Mouse (Mus musculus): ENCODE data around the gene Mfsd4b2. TPM values are rescaled to one million over a fixed set of nuclear protein-coding genes. Genes with fewer than 3 reads are reported as not detected.
A peak's percentile ranks its signal among the peaks of the same experiment; 100 is the strongest.
"Not testable (repeated sequence)": the region's sequence is repeated elsewhere in the genome, so short reads cannot be mapped to it uniquely, and the experiment has no call there.

Mfsd4b2 gene
- polyA plus RNA-seq, 1 experiment from 2014 or later = not detected

DNA sequence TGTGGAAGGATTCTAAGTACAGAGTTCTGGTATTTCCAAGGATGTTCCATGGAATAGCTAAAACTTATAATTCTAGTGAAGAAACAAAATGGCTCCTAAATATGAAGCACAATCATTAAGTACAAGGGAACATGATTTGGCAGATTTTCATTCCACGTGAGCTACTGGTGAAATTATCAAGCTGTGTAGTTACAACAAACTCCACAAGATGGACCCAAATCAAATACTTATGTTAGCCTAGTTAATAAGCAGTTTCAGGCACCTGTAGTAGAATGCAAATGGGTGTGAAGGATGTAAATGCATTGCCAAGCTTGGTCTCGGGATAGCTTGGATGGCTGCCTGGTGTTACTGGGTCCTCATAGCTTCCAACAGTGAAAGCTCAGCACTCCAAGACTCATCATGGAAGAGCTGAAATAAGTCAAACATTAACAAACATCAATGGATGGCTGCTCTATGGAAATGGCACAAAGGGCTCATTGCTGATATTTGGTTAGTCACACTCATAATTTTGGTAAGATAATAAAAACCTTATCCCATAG is 29.7 kb upstream of the Mfsd4b2 start:
- 0 out of 2 replicates have a peak, but pooled peaks cover 3% of the 10 kb centered on the region for H3K4me1 ChIP-seq (ENCODE audit: control insufficient read depth, insufficient read depth, low read length)
- ATAC-seq (ENCODE audit: low read depth) (no peak), DNase-seq (ENCODE audit: low spot score) (no peak)
- no peak overlapping the region for H3K4me2 ChIP-seq (ENCODE audit: low read depth, low read length)
- no peaks in the 10 kb centered on the region for H3K36me3 ChIP-seq (ENCODE audit: control insufficient read depth, insufficient read depth, low read length)
- 65% methylated on average over 2 of the region's 2 CpGs for WGBS
- H3K9ac ChIP-seq (ENCODE audit: low read depth, low read length) = no peak overlapping the region
- H3K4me3 ChIP-seq (ENCODE audit: low read depth, low read length) = no peak overlapping the region
- no peaks in the 10 kb centered on the region for H3K27me3 ChIP-seq (replicated peaks; ENCODE audit: control insufficient read depth, insufficient read depth, low read length)
- H3K9me3 ChIP-seq (ENCODE audit: control insufficient read depth, low read length) = no peaks in the 10 kb centered on the region
- no peak overlapping the region for H3K27ac ChIP-seq (replicated peaks; ENCODE audit: low read depth, low read length)

DNA sequence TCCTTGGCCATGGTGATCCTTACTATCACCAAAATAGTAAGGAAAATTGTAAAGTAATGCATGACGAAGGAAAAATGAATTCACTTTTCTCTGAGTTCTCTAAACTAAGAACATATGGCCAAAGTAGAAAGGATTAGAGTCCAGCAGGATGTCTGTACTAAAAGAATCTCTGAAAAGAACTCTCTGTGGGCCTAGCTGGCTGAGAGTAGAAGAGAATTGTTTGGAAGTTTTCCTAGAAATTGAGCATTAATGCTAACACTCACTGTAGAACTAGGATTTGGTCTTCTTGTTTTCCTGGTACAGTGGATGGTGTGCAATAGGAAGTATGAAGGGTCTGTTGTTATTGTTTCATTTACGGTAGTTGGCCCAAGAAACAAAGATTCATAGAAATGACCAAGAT is 28.4 kb upstream of the Mfsd4b2 start:
- Histone ChIP-seq H3K27ac (replicated peaks; ENCODE audit: low read depth, low read length) (0 out of 2 replicates have a peak overlapping the region, but pooled peaks have one; percentile 5), H3K4me3 (ENCODE audit: low read depth, low read length) (no peak overlapping the region), H3K36me3 (ENCODE audit: control insufficient read depth, insufficient read depth, low read length) (no peaks in the 10 kb centered on the region), H3K9me3 (ENCODE audit: control insufficient read depth, low read length) (no peaks in the 10 kb centered on the region), H3K4me2 (ENCODE audit: low read depth, low read length) (no peak overlapping the region), H3K9ac (ENCODE audit: low read depth, low read length) (no peak overlapping the region), H3K27me3 (replicated peaks; ENCODE audit: control insufficient read depth, insufficient read depth, low read length) (no peaks in the 10 kb centered on the region), H3K4me1 (ENCODE audit: control insufficient read depth, insufficient read depth, low read length) (no peaks in the 10 kb centered on the region)
- DNase-seq (ENCODE audit: low spot score) = peak; percentile 81
- no peak for ATAC-seq (ENCODE audit: low read depth)
- WGBS = 58% methylated on average over 2 of the region's 2 CpGs

DNA sequence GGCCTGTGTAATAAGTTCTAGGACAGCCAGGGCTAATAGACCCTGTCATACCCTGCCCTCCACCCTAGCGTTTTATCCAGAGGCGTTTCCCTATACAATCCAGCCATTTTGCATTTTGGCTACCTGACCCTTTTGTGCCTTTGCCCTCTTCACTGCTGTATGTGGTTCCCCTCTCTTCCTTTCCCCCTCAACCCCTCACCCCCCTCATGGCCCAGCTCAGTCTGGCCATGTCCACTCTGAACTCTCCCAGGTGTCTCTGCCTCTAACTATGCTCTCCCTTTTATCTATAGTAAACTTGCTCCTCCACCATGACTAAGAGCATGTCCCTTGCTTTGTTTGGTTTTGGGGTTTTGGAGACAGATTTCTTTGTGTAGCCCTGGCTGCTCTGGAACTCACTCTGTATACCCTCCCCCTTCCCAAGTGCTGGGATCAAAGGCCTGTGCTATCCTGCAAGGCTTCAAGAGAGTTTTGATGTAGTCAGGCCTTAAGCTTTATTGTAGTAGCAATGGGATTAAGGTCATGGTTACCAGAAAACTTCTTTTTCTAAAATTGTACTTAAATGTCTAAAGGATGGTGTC is 22.7 kb upstream of the Mfsd4b2 start:
- Histone ChIP-seq H3K27ac (replicated peaks; ENCODE audit: low read depth, low read length) (no peak overlapping the region), H3K9me3 (ENCODE audit: control insufficient read depth, low read length) (no peaks in the 10 kb centered on the region), H3K4me1 (ENCODE audit: control insufficient read depth, insufficient read depth, low read length) (no peaks in the 10 kb centered on the region), H3K4me3 (ENCODE audit: low read depth, low read length) (no peak overlapping the region), H3K27me3 (replicated peaks; ENCODE audit: control insufficient read depth, insufficient read depth, low read length) (no peaks in the 10 kb centered on the region), H3K9ac (ENCODE audit: low read depth, low read length) (no peak overlapping the region), H3K4me2 (ENCODE audit: low read depth, low read length) (no peak overlapping the region), H3K36me3 (ENCODE audit: control insufficient read depth, insufficient read depth, low read length) (no peaks in the 10 kb centered on the region)
- WGBS = 100% methylated on average over 2 of the region's 2 CpGs
- no peak for DNase-seq (ENCODE audit: low spot score)
- ATAC-seq (ENCODE audit: low read depth) = no peak

DNA sequence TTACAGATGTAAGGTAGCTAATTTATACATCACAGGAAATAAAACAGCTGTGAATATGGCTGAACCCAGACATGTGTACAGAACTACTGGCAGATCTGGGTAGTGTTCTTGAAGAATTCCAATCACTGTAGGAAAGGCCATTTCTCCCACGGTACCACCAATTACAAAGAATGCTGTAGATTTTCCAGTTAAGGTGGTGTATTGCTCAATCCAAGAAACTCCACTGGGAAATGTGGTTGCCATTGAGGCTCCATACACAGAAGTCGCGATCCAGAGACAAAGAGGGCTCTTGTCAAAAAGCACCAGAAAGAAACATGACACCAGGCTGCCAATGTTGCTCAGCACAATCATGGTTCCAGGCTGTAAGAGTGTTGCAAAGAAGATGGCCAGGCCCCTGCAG is 20.5 kb upstream of the Mfsd4b2 start:
- H3K36me3 ChIP-seq (ENCODE audit: control insufficient read depth, insufficient read depth, low read length); H3K4me1 ChIP-seq (ENCODE audit: control insufficient read depth, insufficient read depth, low read length); DNase-seq (ENCODE audit: low spot score); ATAC-seq (ENCODE audit: low read depth); H3K27me3 ChIP-seq (replicated peaks; ENCODE audit: control insufficient read depth, insufficient read depth, low read length); H3K4me2 ChIP-seq (ENCODE audit: low read depth, low read length); H3K4me3 ChIP-seq (ENCODE audit: low read depth, low read length); H3K9ac ChIP-seq (ENCODE audit: low read depth, low read length); H3K27ac ChIP-seq (replicated peaks; ENCODE audit: low read depth, low read length); H3K9me3 ChIP-seq (ENCODE audit: control insufficient read depth, low read length): not testable (repeated sequence)
- 44% methylated on average over 3 of the region's 3 CpGs for whole genome bisulfite sequencing

DNA sequence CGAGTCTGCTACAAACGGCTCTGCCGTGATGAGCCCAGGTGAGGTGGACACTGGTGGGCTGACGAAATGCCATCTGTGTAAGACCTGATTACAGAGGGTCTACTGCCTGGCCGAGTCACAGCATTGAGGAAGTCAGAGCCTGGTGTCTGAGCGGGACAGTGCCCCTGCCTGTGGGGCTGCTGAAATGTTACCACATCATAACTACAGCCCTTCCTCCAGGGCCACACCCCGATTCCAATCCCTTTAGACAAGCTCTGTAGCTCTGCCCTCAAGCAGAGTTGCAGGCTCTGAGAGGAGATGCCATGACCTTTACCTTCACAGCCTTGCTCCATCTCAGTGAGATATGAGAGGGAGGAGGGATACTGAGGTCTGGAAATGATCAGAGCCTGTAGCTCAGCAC is 9.8 kb upstream of the Mfsd4b2 start:
- ATAC-seq (ENCODE audit: low read depth) (no peak), DNase-seq (ENCODE audit: low spot score) (no peak)
- Histone ChIP-seq H3K36me3 (ENCODE audit: control insufficient read depth, insufficient read depth, low read length) (no peaks in the 10 kb centered on the region), H3K4me3 (ENCODE audit: low read depth, low read length) (no peak overlapping the region), H3K9me3 (ENCODE audit: control insufficient read depth, low read length) (no peaks in the 10 kb centered on the region), H3K4me1 (ENCODE audit: control insufficient read depth, insufficient read depth, low read length) (no peaks in the 10 kb centered on the region), H3K9ac (ENCODE audit: low read depth, low read length) (no peak overlapping the region), H3K27ac (replicated peaks; ENCODE audit: low read depth, low read length) (no peak overlapping the region), H3K4me2 (ENCODE audit: low read depth, low read length) (no peak overlapping the region), H3K27me3 (replicated peaks; ENCODE audit: control insufficient read depth, insufficient read depth, low read length) (no peaks in the 10 kb centered on the region)
- WGBS = 69% methylated on average over 7 of the region's 7 CpGs

DNA sequence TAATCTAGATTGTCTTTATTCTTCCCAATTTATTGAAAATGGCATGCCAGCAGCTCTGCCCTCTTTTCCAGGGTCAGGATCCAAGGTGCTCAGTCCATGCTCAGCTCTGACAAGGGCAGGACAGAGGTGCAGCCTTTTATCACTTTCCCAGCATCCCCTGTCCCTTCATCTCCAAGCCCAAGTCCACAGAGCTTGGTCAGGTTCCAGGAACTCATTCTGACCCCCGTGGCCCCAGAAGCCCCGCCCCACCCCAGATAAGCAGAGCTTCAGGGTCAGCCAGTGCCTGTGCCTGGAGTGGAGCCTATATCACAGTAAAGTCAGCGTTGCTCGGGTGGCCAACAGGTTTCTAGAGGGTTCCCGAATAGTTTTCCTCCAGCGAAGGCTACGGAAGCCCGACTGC is 2.2 kb downstream of the Mfsd4b2 start:
- not testable (repeated sequence) for DNase-seq (ENCODE audit: low spot score); ATAC-seq (ENCODE audit: low read depth)

DNA sequence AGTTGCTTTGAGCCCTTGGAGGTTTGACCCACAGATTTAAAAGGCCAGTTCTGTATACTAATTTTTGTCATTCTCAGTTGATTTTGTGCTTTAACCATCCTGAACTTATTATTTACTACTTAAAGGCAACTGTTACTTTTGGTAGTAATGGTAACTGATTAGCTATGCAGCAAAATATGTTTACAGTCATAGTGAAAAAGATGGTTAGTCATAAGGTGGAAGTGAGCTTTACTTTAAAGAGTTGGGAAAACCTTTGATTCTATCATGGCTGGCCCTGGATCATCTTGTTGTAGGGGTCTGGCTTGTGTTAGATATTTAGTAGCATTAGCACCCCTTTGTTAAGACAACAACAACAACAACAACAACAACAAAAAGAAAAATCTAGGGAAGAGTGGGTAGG is 14.1 kb downstream of the Mfsd4b2 start:
- Histone ChIP-seq H3K9me3 (ENCODE audit: control insufficient read depth, low read length) (no peaks in the 10 kb centered on the region), H3K9ac (ENCODE audit: low read depth, low read length) (no peak overlapping the region), H3K27ac (replicated peaks; ENCODE audit: low read depth, low read length) (no peak overlapping the region), H3K27me3 (replicated peaks; ENCODE audit: control insufficient read depth, insufficient read depth, low read length) (no peaks in the 10 kb centered on the region), H3K36me3 (ENCODE audit: control insufficient read depth, insufficient read depth, low read length) (no peaks in the 10 kb centered on the region), H3K4me1 (ENCODE audit: control insufficient read depth, insufficient read depth, low read length) (no peaks in the 10 kb centered on the region), H3K4me2 (ENCODE audit: low read depth, low read length) (no peak overlapping the region), H3K4me3 (ENCODE audit: low read depth, low read length) (no peak overlapping the region)
- DNase-seq (ENCODE audit: low spot score) = no peak
- ATAC-seq (ENCODE audit: low read depth) = no peak

More for the DNA sequence above, 2.2 kb downstream of the Mfsd4b2 start:
- not testable (repeated sequence) for H3K9ac ChIP-seq (ENCODE audit: low read depth, low read length); H3K4me2 ChIP-seq (ENCODE audit: low read depth, low read length); H3K27ac ChIP-seq (replicated peaks; ENCODE audit: low read depth, low read length); H3K9me3 ChIP-seq (ENCODE audit: control insufficient read depth, low read length); H3K4me1 ChIP-seq (ENCODE audit: control insufficient read depth, insufficient read depth, low read length); H3K36me3 ChIP-seq (ENCODE audit: control insufficient read depth, insufficient read depth, low read length); H3K4me3 ChIP-seq (ENCODE audit: low read depth, low read length)
- WGBS = 75% methylated on average over 8 of the region's 8 CpGs
- H3K27me3 ChIP-seq (replicated peaks; ENCODE audit: control insufficient read depth, insufficient read depth, low read length) = peaks cover 14% of the 10 kb centered on the region

DNA sequence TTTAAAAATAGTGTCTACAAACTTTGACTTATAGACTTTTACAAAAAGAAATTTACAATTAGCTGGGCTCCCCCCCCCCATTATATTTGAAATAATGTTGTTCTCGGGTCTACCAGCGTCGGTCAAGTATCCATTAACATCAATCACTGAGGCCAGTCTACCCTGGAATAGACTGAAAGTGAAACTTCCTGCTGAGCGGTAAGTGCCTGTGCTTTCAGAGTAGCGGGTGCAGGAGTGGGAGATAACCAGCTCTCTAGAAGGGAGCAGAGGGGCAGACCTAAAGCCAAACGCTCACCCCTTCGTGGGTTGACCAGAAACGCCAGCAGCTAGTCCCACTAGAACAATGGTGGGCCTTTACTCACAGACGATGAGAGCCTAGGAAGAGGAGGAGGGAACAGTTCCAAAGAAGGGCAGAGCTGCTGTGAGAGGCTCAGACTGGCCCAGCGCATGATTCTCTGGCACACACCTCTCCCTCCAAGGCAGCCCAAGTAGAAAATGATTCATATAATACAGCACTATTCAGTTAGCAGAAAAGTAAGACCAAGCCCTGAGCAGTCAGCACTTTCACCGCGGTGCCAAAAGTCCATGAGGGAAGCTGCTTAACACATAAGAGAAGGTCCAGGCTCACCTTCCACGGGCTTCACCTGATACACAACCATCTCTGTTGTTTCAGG is 17.8 kb downstream of the Mfsd4b2 start:
- WGBS = 70% methylated on average over 13 of the region's 13 CpGs
- Histone ChIP-seq H3K36me3 (ENCODE audit: control insufficient read depth, insufficient read depth, low read length) (no peaks in the 10 kb centered on the region), H3K4me1 (ENCODE audit: control insufficient read depth, insufficient read depth, low read length) (no peaks in the 10 kb centered on the region), H3K9me3 (ENCODE audit: control insufficient read depth, low read length) (no peaks in the 10 kb centered on the region), H3K4me2 (ENCODE audit: low read depth, low read length) (no peak overlapping the region), H3K27me3 (replicated peaks; ENCODE audit: control insufficient read depth, insufficient read depth, low read length) (no peaks in the 10 kb centered on the region), H3K4me3 (ENCODE audit: low read depth, low read length) (no peak overlapping the region), H3K27ac (replicated peaks; ENCODE audit: low read depth, low read length) (no peak overlapping the region), H3K9ac (ENCODE audit: low read depth, low read length) (no peak overlapping the region)
- DNase-seq (ENCODE audit: low spot score) (no peak), ATAC-seq (ENCODE audit: low read depth) (no peak)

Measured in embryonic facial prominence, embryonic 14.5 days (tissue).